Mouse (Mus musculus): ENCODE measurements around the gene Zfp146. TPM values are rescaled to one million over a fixed set of nuclear protein-coding genes. Genes with fewer than 3 reads are reported as not detected.
A peak's percentile ranks its signal among the peaks of the same experiment; 100 is the strongest.
"Not testable (repeated sequence)": the region's sequence is repeated elsewhere in the genome, so short reads cannot be mapped to it uniquely, and the experiment has no call there.

The Zfp146 gene
- polyA plus RNA-seq, 1 experiment from 2014 or later = 16.6 TPM

DNA sequence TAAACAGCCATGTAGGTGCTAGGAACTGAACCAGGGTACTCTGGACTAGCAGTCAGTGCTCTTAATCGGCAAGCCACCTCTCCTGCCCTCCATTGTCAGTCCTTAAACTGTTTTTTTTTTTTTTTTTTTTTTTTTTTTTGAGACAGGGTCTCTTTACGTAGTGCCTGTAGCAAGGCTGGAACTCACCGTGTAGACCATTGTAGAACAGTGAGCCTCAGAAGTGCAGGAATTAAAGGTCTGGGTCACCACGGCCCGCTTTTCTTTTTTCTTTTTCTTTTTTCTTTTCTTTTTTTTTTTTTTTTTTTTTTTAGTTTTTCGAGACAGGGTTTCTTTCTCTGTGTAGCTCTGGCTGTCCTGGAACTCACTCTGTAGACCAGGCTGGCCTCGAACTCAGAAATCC is 13.6 kb upstream of the Zfp146 start:
- H3K9ac ChIP-seq (ENCODE audit: low read length); H3K27me3 ChIP-seq (ENCODE audit: control insufficient read depth, insufficient read depth, low read length); H3K4me1 ChIP-seq (ENCODE audit: control insufficient read depth, insufficient read depth, low read length); H3K9me3 ChIP-seq (ENCODE audit: control insufficient read depth, low read length); H3K27ac ChIP-seq (ENCODE audit: low read depth, low read length); DNase-seq (ENCODE audit: low spot score, missing footprints); H3K4me2 ChIP-seq; ATAC-seq (ENCODE audit: low FRiP score); H3K4me3 ChIP-seq (ENCODE audit: low read depth, low read length): not testable (repeated sequence)
- peaks cover 16% of the 10 kb centered on the region for H3K36me3 ChIP-seq (ENCODE audit: control insufficient read depth, insufficient read depth, low read length)
- WGBS = 72% methylated on average over 7 of the region's 7 CpGs

DNA sequence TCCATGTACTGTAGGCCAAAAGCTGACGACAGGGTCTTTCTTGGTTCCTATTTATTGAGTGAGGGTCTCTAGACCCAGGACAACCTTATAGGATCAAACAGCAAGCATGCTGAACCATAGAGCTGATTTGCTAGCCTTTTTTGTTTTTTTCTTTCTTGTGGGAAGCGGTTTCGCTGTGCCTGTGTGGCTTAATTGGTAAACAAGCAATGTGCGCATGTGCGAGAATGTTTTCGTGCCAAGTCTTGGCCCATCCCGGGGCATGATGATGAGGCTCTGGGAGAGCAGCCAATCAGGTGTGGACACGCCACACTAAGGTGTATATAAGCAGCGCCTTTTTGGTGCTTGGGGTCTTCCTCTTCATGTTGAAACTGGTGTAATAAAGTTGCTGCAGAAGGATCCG is 12.4 kb upstream of the Zfp146 start:
- not testable (repeated sequence) for ATAC-seq (ENCODE audit: low FRiP score); DNase-seq (ENCODE audit: low spot score, missing footprints); H3K4me3 ChIP-seq (ENCODE audit: low read depth, low read length); H3K9me3 ChIP-seq (ENCODE audit: control insufficient read depth, low read length); H3K9ac ChIP-seq (ENCODE audit: low read length); H3K4me2 ChIP-seq; H3K4me1 ChIP-seq (ENCODE audit: control insufficient read depth, insufficient read depth, low read length); H3K27me3 ChIP-seq (ENCODE audit: control insufficient read depth, insufficient read depth, low read length); H3K36me3 ChIP-seq (ENCODE audit: control insufficient read depth, insufficient read depth, low read length); H3K27ac ChIP-seq (ENCODE audit: low read depth, low read length)
- WGBS = 96% methylated on average over 8 of the region's 10 CpGs

DNA sequence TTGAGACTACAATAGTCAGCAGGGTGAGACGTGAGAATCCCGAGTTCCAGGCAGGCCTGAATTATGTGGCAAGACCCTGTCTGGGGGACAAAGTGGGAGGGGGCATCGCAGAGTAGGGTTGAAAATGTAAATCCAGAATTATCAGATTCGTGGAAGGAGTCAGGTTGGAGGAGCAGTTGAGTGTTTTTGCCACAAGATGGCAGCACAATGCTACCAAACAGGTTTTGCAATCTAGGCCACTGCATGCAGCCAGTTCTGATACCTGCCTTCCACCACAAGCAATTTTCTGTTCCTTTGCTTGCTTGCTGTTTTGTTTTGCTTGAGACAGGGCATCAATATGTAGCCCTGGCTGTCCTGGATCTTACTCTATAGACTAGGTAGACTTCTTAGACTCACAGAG is 11.8 kb upstream of the Zfp146 start:
- Histone ChIP-seq H3K9me3 (ENCODE audit: control insufficient read depth, low read length) (no peaks in the 10 kb centered on the region), H3K36me3 (ENCODE audit: control insufficient read depth, insufficient read depth, low read length) (peaks cover 3% of the 10 kb centered on the region; the same call in 1 of the 2 replicates), H3K4me3 (ENCODE audit: low read depth, low read length) (no peak overlapping the region), H3K4me2 (no peak overlapping the region), H3K27ac (ENCODE audit: low read depth, low read length) (no peak overlapping the region), H3K4me1 (ENCODE audit: control insufficient read depth, insufficient read depth, low read length) (peaks cover 6% of the 10 kb centered on the region), H3K9ac (ENCODE audit: low read length) (no peak overlapping the region), H3K27me3 (ENCODE audit: control insufficient read depth, insufficient read depth, low read length) (no peaks in the 10 kb centered on the region)
- ATAC-seq (ENCODE audit: low FRiP score) (peak; percentile 22; the same call in 1 of the 2 replicates), DNase-seq (ENCODE audit: low spot score, missing footprints) (peak; percentile 98)
- 4% methylated on average over 4 of the region's 4 CpGs for WGBS

DNA sequence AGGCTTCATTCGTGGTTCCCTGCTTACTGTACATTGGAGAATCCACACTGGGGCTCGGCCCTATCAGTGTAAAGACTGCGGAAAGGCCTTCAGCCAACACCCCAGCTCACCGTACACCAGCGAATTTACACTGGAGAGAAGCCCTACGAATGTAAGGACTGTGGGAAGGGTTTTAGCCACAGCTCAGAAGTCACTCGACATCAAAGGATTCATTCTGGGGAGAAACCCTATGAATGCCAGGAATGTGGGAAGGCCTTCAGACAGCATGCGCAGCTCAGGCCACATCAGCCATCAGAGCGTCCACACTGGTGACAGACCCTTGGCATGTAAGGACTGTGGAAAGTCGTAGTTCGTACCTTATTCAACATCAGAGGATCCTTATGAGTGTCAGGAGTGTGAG is 8.7 kb upstream of the Zfp146 start:
- no peak for ATAC-seq (ENCODE audit: low FRiP score)

DNA sequence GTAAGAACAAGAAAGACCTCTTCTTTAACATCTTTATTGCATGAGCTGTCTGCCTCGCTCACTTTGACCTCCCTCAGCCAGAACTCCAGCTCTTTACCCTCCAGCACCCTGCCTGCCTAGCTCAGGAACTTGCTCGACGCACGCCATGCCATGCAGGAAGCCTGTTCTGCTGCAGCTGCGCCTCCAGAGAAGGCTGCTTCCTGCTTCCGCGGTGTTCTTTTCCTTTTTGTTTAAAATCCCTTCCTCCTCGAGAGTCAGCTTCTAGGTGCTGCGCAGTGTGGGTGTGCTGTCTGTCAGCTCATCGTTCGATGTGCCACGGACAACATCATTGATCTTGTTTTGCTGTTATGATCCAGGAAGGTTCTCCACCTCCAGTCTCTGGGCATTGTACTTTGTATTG is 6.9 kb upstream of the Zfp146 start:
- no peak overlapping the region for H3K27ac ChIP-seq (ENCODE audit: low read depth, low read length)
- WGBS = 88% methylated on average over 12 of the region's 12 CpGs
- H3K27me3 ChIP-seq (ENCODE audit: control insufficient read depth, insufficient read depth, low read length) = no peaks in the 10 kb centered on the region

More for the DNA sequence above, 8.7 kb upstream of the Zfp146 start:
- WGBS = 88% methylated on average over 11 of the region's 11 CpGs
- Histone ChIP-seq H3K4me1 (ENCODE audit: control insufficient read depth, insufficient read depth, low read length) (no peaks in the 10 kb centered on the region), H3K4me3 (ENCODE audit: low read depth, low read length) (no peak overlapping the region), H3K36me3 (ENCODE audit: control insufficient read depth, insufficient read depth, low read length) (peaks cover 3% of the 10 kb centered on the region; the same call in 1 of the 2 replicates), H3K4me2 (no peak overlapping the region), H3K27ac (ENCODE audit: low read depth, low read length) (no peak overlapping the region), H3K27me3 (ENCODE audit: control insufficient read depth, insufficient read depth, low read length) (no peaks in the 10 kb centered on the region), H3K9ac (ENCODE audit: low read length) (no peak overlapping the region), H3K9me3 (ENCODE audit: control insufficient read depth, low read length) (no peaks in the 10 kb centered on the region)
- DNase-seq (ENCODE audit: low spot score, missing footprints) = no peak

DNA sequence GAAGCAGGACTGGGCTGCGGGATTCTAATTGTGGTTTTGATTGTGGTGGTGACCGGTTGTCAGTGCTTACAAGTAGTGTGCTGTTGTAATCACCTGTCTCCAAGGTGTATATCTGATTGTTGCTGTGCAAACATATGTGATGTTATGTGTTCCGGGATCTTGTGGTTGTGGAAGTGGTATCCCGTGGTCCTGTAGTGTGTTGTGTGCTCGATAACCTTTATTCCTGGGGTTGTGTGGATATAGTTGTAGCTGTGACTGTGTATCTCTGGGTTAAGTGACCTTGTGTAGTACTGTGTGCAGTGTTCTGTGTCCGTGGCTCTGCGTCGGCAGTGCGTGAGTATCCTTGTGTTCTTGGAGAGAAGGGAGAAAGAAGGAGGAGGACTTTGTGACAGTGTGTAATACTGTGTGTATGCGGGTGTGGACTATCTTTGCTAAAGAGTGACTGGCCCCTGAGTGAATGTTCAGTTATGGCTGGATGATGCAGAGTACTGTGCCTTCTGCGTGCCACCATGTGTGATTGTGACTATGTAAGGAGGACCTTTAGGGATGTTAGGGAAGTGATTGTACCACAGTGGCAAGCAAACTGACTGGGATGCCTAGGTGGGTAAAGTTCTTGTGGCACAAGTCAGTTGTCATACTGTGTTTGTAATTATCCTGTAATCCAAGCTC is 867 bp upstream of the Zfp146 start:
- no peak overlapping the region; the same call in 1 of the 2 replicates for H3K27ac ChIP-seq (ENCODE audit: low read depth, low read length)
- peak overlapping the region; percentile 72 for H3K4me3 ChIP-seq (ENCODE audit: low read depth, low read length)
- DNase-seq (ENCODE audit: low spot score, missing footprints) (peak; percentile 76), ATAC-seq (ENCODE audit: low FRiP score) (no peak; the same call in 1 of the 2 replicates)
- WGBS = 26% methylated on average over 11 of the region's 11 CpGs
- peaks cover 5% of the 10 kb centered on the region for H3K4me1 ChIP-seq (ENCODE audit: control insufficient read depth, insufficient read depth, low read length)
- peaks cover 14% of the 10 kb centered on the region for H3K36me3 ChIP-seq (ENCODE audit: control insufficient read depth, insufficient read depth, low read length)
- H3K9ac ChIP-seq (ENCODE audit: low read length) = peak overlapping the region; percentile 94
- peak overlapping the region; percentile 62 for H3K4me2 ChIP-seq
- no peaks in the 10 kb centered on the region for H3K27me3 ChIP-seq (ENCODE audit: control insufficient read depth, insufficient read depth, low read length)
- peaks cover 20% of the 10 kb centered on the region for H3K9me3 ChIP-seq (ENCODE audit: control insufficient read depth, low read length)

More for the DNA sequence above, 6.9 kb upstream of the Zfp146 start:
- H3K9me3 ChIP-seq (ENCODE audit: control insufficient read depth, low read length) = no peaks in the 10 kb centered on the region
- H3K36me3 ChIP-seq (ENCODE audit: control insufficient read depth, insufficient read depth, low read length) = peaks cover 3% of the 10 kb centered on the region; the same call in 1 of the 2 replicates
- H3K9ac ChIP-seq (ENCODE audit: low read length) = no peak overlapping the region
- DNase-seq (ENCODE audit: low spot score, missing footprints) (no peak), ATAC-seq (ENCODE audit: low FRiP score) (no peak)
- no peak overlapping the region for H3K4me2 ChIP-seq
- H3K4me1 ChIP-seq (ENCODE audit: control insufficient read depth, insufficient read depth, low read length) = no peaks in the 10 kb centered on the region
- H3K4me3 ChIP-seq (ENCODE audit: low read depth, low read length) = no peak overlapping the region

DNA sequence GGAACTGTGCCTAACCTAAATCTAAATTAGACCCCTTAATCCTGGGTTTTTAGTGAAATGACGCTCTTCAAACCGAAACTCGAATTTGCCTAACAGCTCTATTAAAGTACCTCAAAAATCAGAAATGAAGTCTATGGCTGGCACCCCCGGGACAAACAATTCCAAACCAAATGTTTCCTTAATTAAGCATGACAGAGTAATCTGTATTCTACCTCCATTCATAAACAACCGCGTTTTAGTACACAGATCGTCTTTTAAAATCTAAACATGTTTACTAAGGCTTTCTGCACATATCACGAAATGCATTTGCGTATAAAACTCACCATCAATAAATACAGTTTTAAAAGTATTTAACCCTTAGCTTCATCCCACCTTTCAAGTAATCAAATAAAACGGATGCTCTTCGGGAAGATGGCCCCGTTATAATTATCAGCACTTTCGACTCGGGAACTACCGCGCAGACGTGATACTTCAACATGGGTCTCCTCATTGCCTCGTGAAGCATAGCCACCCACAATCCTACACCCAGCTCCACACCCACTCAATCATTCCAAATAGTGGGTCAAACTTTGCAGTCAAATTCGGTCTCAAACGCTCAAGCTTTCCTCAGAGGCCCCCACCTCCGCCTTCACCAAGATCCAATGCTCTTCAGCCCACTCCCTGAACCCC is 502 bp downstream of the Zfp146 start:
- whole genome bisulfite sequencing = 4% methylated on average over 21 of the region's 21 CpGs
- no peak for DNase-seq (ENCODE audit: low spot score, missing footprints)
- peak overlapping the region; percentile 57 for H3K4me2 ChIP-seq
- peak overlapping the region; percentile 72 for H3K4me3 ChIP-seq (ENCODE audit: low read depth, low read length)
- H3K9me3 ChIP-seq (ENCODE audit: control insufficient read depth, low read length) = peaks cover 26% of the 10 kb centered on the region
- H3K27ac ChIP-seq (ENCODE audit: low read depth, low read length) = peak overlapping the region; percentile 82
- peaks cover 20% of the 10 kb centered on the region for H3K36me3 ChIP-seq (ENCODE audit: control insufficient read depth, insufficient read depth, low read length)
- no peaks in the 10 kb centered on the region for H3K27me3 ChIP-seq (ENCODE audit: control insufficient read depth, insufficient read depth, low read length)
- peak overlapping the region; percentile 94 for H3K9ac ChIP-seq (ENCODE audit: low read length)
- peak; percentile 28 for ATAC-seq (ENCODE audit: low FRiP score)
- peaks cover 5% of the 10 kb centered on the region for H3K4me1 ChIP-seq (ENCODE audit: control insufficient read depth, insufficient read depth, low read length)

DNA sequence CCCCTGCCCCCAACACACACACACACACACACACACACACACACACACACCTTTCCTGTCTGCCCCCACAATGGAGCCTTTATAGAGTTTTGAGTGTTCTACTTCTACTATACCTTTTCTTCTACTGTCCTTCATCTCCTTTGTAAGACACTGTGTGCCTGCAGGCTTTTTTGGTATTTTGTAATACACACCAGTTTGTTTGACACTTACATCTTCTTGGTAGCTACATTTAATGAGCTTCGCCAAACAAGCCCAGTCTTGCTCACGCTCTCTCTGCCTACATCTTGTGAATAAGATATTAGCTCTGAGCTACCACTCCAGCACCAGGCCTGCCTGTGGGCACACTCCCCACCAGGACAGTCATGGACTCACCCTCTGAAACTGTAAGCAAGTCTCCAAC is 4.8 kb downstream of the Zfp146 start:
- H3K9me3 ChIP-seq (ENCODE audit: control insufficient read depth, low read length) = peaks cover 63% of the 10 kb centered on the region
- no peak overlapping the region for H3K4me2 ChIP-seq
- H3K27me3 ChIP-seq (ENCODE audit: control insufficient read depth, insufficient read depth, low read length) = no peaks in the 10 kb centered on the region
- no peak overlapping the region for H3K9ac ChIP-seq (ENCODE audit: low read length)
- peaks cover 61% of the 10 kb centered on the region for H3K36me3 ChIP-seq (ENCODE audit: control insufficient read depth, insufficient read depth, low read length)
- H3K4me3 ChIP-seq (ENCODE audit: low read depth, low read length) = no peak overlapping the region
- DNase-seq (ENCODE audit: low spot score, missing footprints) (peak; percentile 54), ATAC-seq (ENCODE audit: low FRiP score) (no peak)
- no peak overlapping the region for H3K27ac ChIP-seq (ENCODE audit: low read depth, low read length)
- WGBS = 97% methylated on average over 2 of the region's 2 CpGs
- no peaks in the 10 kb centered on the region for H3K4me1 ChIP-seq (ENCODE audit: control insufficient read depth, insufficient read depth, low read length)

DNA sequence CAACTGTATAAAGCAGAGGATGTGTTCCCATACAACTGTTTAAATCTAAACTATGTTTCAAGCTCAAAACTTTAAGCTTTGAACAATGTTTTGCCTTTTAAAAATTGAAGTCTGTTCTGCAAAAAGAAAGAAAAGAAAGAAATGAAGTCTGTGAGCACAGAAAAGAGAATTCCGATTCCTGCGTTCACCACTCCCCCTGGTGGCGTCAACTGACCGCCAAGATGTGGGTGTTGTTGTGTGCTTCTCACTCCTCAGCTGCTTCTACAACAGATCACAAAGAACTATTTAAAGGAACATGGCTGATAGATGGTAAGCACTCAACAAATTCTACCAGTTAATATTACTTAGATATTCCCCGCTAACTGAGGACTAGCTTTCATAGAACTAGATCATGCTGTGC is 6.4 kb downstream of the Zfp146 start:
- WGBS = 97% methylated on average over 5 of the region's 5 CpGs
- Histone ChIP-seq H3K9me3 (ENCODE audit: control insufficient read depth, low read length) (peaks cover 78% of the 10 kb centered on the region), H3K36me3 (ENCODE audit: control insufficient read depth, insufficient read depth, low read length) (peaks cover 78% of the 10 kb centered on the region), H3K27ac (ENCODE audit: low read depth, low read length) (no peak overlapping the region), H3K9ac (ENCODE audit: low read length) (no peak overlapping the region), H3K27me3 (ENCODE audit: control insufficient read depth, insufficient read depth, low read length) (no peaks in the 10 kb centered on the region), H3K4me3 (ENCODE audit: low read depth, low read length) (no peak overlapping the region), H3K4me1 (ENCODE audit: control insufficient read depth, insufficient read depth, low read length) (no peaks in the 10 kb centered on the region), H3K4me2 (no peak overlapping the region)
- no peak for ATAC-seq (ENCODE audit: low FRiP score)
- no peak for DNase-seq (ENCODE audit: low spot score, missing footprints)

All from midbrain, embryonic 11.5 days (tissue).